Mouse (Mus musculus) kidney, postnatal 36 days (tissue): Measurements from ENCODE around the gene Myo1f.

Experiments used
- DNase-seq, 2 experiments: peaks; one replicate each; pipeline ENCODE4 v3.0.0; 2021 to 2022; ENCODE audit warnings: mixed read lengths in 2 of 2

The Myo1f gene

DNA sequence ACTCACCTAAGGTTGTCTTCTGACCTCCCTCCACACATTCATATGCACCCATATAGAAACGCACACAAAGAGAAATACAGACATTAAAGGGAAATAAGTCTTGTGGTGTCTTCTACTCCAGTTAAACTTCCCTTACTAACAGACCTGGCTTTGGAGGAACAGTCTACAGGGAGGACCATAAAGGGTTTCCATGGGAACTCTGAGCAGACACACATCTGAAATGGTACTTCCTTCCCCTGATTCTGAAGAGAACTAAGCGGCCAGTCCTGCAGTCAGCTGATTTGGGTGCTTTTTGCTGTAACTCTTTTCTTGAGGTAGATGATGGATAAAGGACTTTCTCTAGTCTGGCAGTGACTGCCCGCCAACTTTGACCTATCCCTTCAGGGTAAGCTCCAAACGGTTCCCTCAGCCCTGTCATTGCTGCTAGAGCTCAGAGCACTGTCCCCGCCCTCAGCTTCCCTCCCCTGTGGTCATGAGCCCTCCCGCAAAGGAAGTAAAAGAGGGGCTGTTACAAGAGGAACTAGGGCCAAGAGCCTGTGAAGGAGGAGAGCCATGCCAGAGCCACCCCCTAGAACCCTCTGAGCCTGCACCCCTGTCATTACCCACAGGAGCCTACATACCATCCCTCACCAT, at the start of gene Myo1f:
Myo1f (plus strand) TSS at position 485 of the 633 bp plus-strand sequence.
- DNase-seq, result peak in 1 of 2 experiments; percentile 22

DNA sequence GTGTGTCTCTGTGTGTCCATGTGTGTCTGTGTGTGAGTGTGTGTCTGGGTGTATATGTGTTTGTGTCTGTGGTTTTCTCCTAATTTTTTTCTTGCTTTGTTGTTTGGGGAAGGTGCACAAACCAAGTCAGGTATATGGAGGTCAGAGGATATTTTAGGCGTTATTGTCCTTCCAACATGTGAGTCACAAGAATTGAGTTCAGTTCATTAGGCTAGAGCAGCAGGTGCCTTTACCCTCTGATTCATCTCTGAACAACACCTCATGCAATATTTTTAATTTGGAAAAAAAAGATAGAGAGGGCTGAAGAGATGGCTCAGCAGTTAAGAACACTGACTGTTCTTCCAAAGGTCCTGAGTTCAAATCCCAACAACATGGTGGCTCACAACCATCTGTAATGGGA, 47.1 kb upstream of the Myo1f start:
- DNase-seq, result no peak

DNA sequence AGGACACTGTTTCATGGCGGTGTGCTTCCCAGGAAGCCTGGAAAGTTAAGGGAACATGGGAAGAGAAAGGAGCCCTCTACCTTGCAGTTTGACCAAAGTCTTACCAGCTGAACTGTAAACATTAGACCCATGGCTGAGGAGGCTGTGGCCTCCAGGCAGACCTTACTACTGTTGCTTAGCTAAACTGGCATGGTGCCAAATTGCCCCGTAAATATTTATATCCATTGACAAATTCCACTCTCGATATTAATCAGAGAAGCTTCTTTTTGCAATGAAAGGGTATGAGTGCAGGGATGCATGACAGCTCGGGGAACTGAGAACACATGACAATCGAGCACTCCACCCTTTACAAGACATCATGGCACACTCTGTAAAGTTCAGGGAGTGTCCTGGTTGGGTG, 45.3 kb upstream of the Myo1f start:
- no peak for DNase-seq

DNA sequence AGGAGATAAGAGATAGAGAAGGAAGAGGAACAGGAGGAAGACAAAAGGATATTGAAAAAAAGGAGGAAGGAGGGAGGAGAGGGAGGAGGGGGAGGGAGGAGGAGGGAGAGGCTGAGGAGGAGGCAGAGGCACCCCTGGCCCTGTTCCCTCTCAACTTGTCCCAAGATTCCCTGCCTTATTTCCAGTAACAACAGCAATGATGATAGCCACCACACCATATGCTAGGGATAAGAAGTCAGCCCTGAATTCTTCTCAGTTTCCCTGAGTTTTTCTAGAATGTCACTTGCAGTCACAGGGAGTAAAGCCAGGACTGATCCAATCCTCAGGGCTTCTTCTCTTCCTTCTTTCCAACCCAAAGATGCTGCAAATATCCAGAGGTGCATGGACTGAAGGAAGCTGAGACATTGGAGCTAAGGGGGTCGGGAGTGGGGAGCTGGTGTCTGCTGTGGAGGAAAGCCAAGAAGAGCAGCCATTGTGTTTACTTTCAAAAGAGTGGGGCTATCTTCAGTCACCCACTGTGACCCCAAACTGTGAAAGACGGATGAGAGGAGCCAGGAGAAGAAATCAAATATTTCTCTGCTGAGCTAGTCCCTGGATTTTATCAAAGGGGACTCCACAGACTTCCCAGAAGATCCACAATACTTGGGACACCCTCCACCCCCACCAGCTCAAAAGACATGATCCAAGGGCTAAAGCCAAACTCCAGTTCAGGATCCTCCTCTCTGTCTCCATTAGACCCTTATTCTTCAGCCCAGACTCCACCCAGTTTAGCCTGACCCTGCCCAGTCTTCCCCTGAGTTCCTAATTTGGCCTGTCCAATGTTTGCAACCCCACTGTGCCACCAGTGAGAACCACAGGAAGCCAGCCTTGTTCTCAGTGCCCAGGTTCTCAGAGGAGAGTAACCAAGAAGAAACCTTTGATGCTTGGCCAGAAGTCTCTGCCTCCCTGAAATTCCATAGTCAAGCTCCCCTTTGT, 42.8 kb upstream of the Myo1f start:
- no peak for DNase-seq

DNA sequence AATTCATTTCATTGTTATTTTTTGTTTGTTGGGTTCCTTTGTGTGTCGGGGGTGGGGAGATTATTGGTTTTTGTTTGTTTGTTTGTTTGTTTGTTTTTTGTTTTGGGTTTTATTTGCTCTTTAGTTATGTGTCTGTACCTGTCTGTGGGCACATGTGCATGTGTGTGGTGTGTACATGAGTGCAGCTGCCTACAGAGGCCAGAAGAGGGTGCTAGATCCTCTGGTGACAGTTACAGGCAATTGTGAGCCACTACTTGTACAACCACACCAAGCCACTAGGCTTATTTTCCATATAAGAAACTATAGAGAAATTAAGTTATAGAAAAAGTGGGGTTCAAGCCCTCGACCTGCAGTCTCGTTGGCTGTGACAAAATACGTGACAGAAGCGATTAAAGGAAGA, 41.6 kb upstream of the Myo1f start:
- no peak for DNase-seq

DNA sequence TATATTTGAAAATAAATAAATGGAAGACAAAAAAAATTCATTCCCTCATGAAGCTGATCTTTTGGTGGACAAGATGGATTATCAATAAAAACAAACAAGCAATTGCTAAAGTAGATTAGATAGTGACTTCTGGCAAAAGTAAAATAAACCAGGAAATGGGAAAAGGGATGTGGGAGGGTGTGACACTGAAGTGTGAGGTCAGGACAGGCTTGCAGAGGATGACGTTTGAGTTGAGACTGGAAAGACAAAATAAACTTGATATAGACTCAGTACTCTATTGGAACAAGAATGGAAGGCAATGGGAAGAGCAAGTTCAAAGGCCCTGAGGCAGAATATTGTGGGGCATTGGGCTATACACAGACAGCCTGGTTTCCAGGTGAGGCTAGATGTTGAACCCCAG, 35.1 kb upstream of the Myo1f start:
- no peak for DNase-seq

DNA sequence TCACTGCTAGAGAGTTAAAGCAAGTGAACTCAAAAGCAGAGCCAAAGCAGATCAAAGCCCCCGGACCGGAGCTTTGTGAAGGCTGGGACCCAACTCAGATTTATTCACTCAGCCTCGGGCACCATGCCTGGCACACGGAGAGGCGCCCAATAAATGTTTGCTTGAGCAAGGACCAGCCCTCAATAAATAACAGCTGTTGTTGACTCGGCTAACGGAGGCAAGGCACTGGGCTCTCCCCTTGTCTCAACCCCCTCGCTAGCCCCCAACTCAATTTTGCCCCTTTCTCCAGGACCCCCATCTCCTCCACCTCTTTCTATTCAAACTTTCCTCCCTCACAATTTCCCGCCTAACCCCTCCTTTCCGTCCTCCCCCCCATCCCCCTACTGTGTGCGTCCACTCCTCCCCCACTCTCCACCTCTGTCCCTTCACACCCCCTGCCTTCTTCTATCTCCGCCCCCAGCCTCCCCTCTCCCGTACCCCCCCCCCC, 32.0 kb upstream of the Myo1f start:
- peak in 1 of 2 experiments; percentile 27 for DNase-seq

DNA sequence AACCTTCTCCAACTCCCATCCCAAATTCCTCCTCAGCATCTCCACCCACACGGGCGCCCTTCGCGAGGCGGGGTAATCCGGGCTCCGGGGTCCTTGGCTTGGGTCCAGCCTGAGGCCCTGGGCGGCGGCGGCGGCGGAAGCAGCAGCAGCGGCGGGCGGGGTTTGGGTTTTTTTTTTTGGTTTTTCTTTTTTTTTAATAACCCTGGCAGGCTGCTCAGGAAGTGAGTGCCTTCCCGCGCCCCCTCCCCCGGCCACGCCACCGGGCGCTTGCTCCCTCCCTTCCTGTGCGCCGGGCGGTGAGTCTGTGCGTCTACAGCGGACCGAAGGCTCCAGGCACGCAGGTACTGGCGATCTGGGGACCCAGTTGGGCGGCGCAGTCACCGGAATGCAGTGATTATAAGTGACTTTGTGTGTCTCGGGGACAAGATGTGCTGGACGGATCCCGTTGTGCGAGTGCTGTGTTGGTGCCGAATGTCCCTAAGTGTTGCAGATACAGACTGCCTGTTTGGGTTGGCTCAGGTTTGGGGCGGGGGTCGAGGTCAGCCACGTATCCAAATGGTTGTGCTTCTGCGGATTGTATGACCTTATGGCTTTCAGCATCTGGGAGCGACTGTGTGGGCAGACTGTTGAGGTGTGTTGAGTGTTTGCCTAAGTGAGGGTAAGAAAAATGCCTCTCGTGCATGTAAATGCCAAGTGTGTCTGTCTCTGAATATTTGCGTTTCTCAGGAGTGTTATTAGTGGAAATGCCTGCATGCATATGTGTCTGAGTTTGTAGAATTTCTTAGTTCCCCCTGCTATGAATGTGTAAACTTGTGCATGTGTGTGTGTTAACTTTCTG, 31.4 kb upstream of the Myo1f start, which contains the start of gene Adamts10:
Adamts10 (plus strand) TSS at position 287 of the 838 bp plus-strand sequence.
- DNase-seq, result peak; percentile 79 to 86

DNA sequence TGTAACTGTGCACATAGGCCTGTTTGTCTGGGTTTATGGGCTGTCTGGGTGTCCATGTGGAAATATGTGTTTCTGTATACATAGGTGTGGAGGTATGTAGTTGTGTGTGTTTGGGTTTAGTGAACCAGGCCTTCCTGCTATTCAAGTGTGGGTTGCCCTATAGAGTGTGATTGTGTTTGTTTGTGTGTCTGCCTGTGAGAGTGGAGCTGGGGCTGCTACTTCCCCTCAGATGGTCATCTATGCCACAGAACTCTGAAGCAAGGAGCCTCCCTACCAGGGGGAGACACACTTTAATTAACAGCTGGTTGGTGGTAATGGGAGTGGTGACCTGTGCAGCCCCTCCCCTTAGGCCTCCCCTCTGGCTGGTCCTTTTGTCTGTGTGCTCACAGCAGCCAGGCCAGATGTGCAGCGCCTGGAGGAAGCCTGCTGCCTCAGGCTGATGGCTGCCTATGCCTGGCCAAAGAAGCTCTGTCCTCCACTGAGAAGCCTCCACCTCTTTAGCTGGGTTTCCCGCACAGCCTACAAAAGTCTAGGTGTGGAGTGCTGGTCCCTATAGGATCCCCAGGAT, 30.6 kb upstream of the Myo1f start:
- DNase-seq, result no peak

DNA sequence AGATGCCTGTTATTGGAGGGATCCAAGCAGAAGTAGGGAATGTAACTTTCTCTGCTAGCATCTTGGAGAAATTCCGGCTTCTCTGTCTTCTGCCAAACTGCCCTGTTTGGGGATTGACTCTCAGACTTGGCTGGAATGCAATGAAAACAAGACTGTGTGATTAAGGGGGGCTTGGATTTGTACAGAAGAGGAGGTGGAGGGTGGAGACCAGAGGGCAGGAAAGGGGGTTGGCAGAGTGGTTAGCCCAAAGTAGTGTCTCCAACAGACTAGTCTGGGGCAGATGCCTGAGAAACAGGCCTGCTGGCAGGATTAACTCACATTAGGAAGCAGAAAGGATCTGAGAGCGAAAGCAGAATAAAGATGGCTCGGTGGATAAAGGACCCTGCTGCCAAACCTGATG, 29.0 kb upstream of the Myo1f start:
- DNase-seq, result peak; percentile 18 to 36

DNA sequence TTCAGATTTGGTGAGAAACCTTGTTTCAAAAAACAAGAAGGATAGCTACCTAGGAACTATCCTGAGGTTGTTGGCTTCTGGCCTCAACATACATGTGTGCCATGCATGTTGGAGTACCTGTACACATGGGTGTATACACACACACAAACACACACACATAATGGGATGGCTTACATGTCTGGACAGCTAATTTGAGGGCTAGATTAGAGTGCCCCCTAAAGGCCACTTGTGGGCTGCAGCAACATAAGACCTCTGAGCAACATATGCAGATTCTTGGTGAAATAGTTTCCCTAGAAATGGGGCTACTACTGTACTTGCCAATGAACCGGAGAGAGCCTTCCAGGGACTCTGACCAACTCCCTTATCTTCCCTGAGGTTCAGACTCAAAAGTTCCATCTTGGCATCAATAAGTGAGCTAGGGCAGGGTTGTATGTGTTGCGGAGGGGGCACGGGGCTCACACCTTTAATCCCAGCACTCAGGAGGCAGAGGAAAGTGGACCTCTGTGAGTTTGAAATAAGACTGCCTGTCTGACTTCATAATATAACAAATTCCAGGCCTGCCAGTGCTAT, 16.3 kb upstream of the Myo1f start:
- peak; percentile 55 to 76 for DNase-seq

DNA sequence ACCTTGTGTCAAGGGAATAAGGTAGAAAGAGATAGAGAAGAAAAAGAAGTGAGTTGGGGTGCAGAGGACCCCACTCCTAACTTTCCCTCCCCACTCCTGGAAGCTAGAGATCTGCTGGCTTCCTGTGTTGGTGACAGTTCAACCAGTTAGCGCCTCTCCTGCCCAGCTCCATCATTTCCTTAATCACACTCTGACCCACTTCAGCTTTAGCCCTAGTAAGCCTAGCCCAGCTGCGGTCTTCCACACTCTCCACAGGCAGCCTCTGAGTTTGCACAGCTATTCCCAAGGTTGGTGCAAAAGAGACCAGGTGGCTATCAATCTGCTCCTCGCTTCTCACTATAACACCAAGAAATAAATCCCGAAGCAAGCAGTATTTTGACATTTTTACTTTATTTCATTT, 15.6 kb upstream of the Myo1f start:
- DNase-seq, result no peak

DNA sequence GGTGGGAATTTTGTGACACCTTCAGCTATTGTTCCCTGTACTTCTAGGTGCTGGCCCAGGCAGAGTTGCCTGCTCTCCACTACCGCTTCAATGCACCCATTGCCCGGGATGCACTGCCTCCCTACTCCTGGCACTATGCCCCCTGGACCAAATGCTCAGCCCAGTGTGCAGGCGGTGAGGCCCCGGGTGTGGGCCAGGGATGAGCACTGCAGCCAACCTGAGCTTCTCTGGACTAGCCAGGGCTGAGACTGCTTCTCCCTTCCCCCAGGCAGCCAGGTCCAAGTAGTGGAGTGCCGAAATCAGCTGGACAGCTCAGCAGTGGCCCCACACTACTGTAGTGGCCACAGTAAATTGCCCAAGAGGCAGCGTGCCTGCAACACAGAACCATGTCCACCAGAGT, 6.3 kb upstream of the Myo1f start:
- DNase-seq, result no peak

DNA sequence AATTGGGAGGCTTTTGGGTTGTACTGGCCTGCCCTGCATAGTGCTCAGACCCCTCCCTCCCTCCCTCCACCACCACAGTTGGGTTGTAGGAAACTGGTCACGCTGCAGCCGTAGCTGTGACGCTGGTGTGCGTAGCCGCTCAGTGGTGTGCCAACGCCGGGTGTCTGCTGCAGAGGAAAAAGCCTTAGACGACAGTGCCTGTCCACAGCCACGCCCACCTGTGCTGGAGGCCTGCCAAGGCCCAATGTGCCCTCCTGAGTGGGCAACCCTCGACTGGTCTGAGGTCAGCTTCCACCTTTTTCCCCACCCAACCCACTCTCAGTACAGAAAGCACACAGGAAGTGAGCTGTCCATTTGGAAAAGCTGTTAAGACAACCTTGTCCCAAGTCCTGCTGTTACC, 5.1 kb upstream of the Myo1f start:
- DNase-seq, result peak in 1 of 2 experiments; percentile 14

DNA sequence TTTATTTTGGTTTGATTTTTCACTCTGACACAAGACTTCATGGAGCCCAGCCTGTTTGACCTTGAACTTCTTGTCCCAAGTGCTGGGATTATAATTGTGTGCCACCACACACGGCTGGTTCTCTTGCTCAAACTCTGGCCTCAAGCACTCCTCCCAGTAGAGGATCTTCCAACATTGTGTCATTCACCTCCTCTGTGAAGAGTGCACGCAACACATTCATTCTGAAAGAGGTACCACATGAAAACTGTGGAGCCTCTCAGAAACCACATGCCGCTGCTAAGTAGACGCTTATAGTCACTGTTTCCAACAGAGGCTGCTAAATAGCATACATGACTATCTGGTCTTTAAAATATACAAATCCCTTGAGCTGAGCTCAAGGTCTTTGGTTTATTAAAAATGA, 3.4 kb upstream of the Myo1f start:
- DNase-seq, result no peak

DNA sequence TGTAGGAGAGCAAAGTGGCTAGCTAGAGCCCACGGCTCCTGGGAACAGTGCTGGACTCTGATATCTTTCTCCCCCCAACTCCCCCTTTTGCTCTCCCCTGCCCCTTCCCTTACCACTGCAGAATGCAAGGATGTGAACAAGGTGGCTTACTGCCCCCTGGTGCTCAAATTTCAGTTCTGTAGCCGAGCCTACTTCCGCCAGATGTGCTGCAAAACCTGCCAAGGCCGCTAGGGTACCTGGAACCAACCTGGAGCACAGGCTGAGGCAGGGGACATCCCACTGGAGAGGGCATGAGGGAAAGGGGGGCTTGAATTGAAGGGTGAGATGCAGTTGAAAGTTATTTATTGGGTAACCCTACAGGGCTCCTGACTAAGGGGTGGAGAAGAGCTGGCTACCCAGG, 2.5 kb upstream of the Myo1f start:
- DNase-seq, result peak in 1 of 2 experiments; percentile 66

DNA sequence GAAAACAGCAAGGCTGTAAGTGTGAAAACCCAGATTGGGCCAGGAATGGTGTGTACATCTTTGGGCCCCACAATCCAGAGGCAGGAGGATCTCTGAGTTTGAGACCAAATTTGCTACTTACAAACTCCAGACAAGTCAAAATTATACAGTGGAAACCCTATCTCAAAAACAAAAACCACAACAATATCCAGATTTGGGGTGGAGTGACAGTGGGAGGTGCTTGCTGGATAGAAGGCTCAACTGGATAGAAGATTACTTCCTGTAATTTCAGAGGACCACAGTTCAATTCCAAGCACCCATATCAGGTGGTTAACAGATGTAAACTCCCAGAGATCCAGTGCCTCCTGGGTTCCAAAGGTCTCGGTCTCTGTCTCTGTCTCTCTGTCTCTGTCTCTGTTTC, 971 bp upstream of the Myo1f start:
- DNase-seq, result no peak

DNA sequence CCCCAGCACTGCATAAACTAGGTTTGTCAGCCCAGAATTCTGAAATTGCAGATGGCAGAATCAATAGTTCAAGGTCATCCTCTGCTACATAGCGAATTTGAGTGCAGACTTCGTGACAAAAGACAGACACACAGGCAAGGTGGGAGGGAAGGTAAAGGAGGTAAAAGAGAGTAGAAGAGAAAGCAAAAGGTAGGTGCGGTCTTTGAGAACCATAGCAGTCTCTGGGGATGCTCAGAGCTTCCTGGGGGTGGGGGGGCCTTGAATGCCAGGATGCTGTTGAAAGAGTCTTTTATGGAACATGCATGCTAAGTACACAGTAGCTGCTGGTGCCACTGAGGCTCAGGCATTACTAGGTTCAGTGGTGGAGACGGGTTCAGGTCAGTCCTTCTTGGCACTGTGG, 2.4 kb downstream of the Myo1f start:
- no peak for DNase-seq

DNA sequence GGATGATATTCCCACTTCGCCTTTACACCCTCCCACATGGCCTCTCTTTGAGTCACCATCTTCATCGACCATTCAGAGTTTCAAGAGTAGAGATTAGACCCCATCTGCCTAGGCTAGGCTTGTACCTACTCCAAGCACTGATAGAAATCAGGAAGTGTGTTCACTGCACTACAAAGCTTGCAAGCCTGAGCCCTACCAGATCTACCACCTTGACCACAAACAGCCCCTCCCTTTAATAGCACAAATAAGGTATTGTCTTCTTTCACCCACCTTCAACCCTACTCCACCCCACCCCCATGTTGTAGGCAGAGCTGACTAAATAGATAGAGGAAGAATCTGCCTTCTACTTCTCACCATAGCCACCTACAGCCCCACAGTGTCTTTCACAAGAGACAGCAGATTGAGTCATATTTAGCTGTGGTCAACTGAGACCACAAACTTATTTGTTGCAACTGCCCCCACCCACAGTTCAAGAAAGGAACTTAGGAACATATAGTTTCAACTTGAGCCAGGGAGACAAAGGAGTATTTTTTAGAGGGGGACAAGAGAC, 8.1 kb downstream of the Myo1f start:
- DNase-seq, result no peak

DNA sequence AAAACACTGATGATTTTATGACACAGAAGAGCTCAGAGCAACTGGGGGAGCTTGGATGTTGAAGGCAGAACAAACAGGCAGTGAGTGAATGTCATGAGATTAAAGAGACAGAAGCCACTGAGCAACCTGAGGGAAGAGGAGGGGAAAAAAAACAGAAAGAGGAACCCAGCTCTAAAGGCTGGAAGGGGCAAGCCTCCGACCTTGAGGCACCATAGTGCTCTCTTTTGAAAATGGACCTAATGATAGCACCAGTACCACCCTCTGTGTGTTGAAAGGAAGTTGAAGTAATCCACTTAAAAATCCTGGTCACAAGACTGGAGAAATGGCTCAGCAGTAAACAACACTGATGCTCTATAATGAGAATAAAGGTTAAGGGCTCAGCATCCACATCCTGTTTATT, 9.1 kb downstream of the Myo1f start:
- no peak for DNase-seq

DNA sequence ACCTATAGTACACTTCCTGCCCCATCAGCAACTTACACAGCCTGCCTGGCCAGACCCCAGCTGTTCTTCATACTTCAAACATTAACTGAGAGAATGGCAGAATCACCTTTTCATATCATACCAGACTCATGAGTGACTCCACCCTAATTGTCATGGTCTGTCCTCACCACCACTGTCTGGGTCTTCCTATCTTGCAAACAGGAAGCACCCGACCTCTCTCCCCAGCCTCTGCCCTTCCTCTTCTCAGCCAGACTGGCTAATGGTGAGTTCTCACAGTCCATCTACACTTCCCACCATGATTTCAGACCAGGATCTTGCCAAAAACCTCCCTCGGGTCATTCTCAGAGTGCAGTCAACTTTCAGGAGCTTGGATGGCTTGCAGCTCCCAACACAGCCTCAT, 10.7 kb downstream of the Myo1f start:
- DNase-seq, result no peak

DNA sequence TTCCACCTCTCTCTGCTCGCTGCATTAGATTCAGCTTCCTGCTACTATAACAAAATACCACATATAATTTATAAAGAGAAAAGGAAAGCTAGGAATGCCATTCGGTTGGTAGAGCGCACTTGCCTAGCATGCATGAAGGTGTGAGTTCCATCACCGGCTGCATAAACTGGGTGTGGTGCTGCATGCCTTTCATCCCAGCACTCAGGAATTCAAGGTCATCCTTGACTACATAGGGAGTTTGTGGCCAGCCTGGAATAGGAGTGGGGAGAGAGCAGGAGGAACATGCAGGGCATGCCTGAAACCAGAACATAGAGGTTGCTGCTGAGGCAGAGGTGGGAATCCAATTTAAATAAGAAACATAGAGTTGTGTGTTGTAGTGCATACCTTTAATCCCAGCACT, 28.6 kb downstream of the Myo1f start:
- DNase-seq, result no peak
